Mouse (Mus musculus) T-cell, adult 66 days (primary cell): Measurements from ENCODE around the gene Tipin. TPM values are rescaled to one million over a fixed set of nuclear protein-coding genes. Genes with fewer than 3 reads are reported as not detected.

ENCODE experiments used
- total RNA-seq, 2 experiments: library from RNA; stranded (reverse); gene quantifications; 3 replicates in 1 of 2; 4 replicates in 1 of 2; pipeline ENCODE4 v1.2.4; 2023

Gene Tipin
- 10 to 100 TPM; 19.6 to 20.3 TPM for total RNA-seq

DNA sequence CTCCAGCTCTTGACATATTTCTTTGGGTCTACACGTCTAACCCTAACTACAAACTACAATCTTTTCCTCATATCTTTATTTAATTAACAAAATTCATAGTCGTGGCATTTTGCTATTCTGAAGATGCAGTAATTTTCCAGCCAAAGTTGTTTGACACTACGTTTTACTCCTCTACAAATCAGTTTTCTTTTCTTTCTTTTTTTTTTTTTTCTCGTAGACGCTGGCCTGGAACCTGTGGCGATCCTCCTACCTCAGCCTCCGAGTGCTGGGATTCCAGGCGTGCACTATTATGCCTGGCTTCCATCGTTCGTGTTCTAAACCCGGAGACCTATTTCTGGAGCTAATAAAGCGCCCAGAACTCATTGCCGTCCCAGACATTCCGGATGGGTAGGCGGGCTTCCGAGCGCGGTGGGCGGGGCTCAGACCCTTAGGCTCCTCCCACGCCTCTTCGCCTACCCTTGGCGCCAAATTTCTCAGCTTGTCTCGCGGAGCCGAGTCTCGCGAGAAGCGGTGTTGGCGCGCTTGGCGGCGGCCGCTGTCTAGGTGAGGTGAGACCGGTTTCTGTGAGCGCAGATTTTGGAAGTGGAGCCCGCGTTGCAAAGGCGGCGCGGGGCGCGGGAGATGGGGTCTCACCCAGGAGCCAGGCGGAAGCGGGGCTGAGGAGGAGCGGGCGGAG is at the start of gene Tipin:
Tipin (plus strand) TSS at position 477 of the 676 bp plus-strand sequence.

DNA sequence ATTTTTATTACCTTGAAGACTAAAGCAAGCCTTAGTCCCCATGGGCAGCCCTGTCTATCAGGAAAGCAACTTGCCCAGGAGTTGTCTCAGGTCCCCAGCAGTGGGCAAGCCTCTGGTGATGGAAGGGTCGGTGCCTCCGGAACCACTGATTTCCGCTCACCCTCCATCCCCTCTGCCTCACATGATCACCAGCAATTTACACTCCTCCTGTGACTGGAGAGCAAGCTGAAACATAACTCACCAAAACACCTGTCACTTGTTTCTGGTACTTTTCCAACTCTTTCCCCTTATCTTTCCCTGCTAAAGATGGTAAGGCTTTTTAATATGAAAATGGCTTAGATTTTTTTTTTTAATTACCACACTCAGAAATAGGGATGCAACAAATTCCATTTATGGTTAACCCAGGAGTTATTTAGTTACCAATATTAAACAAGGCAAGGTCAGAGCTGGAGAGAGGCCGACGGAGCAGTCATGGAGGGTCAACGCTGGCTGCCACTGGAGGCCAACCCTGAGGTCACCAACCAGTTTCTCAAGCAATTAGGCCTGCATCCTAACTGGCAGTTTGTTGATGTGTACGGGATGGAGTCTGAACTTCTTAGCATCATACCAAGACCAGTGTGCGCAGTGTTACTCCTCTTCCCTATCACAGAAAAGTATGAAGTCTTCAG is 46.5 kb upstream of the Tipin start, which contains the start of gene Uchl4:
Uchl4 (plus strand) TSS at position 434 of the 668 bp plus-strand sequence.

DNA sequence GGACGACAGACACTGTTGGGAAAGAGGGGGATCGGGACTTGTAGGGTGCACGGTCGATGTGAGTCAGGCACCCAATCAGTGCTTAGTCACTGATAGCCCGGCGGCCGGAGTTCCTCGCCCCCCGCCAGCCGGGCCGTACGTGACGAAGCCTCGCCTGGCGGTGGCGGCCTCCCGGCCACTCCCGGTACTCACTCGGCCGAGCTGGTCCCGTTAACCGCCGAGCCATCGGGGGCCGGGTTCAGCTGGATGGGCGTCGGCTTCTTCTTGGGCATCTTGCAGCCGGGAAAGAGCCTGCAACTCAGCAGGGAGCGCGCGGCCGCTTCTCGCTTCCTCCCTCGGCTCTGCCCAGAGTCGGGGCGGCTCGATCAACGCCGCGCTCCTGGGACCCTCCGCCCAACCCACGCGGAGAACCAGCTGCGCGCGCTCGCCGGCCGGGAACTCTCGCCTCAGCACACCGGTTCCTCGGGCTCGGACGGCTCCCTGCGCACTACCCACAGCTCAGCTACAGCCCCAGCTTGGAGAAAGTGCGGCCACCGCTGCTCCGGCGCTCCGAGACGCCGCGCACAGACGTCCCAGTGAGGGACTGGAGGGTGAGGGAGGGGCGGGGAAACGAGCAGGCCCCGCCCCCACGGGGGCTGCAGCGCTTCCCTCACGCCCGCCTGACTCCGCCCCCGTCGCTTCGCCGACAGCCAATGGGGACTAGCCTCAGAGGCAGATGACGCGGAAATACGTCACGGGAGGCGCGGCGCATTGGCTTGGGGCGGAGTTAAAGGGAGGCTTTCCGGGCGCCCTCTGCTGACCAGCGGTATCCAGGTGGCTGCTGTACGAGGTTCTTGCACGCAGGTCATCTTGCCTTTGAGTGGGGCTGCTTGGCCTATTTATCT is 28.1 kb upstream of the Tipin start, which contains the start of gene Map2k1:
Map2k1 (minus strand) TSS at position 611 of the 884 bp plus-strand sequence.

DNA sequence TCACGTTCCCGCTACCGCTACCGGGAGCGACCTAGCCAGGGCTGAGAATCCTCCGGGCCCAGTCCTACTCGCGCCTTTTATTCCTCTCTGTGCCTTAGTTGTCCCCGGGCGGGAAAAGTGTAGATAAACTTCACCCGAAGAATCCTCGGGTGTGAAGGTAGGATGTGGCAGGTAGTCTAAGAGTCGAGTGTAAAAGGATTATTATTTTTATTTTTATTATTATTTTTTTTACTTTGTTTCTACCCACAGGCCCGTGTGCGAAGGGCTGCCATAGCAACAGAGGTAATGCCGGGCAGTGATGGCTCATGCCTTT is 59.8 kb downstream of the Tipin start, which contains the start of gene Dis3l:
Dis3l (minus strand) TSS at position 35 of the 313 bp plus-strand sequence.

Other genes with a start within 250 kb of the Tipin start
- not detected for gene Lctl, start 164.4 kb upstream of the Tipin start, total RNA-seq
- gene Zwilch, start 108.5 kb upstream of the Tipin start, total RNA-seq: 1 to 10 TPM; 5.1 to 5.6 TPM
- gene Rpl4, start 108.2 kb upstream of the Tipin start, total RNA-seq: 1,000 to 10,000 TPM; 2,323 to 2,447 TPM
- 10 to 100 TPM; 23.2 to 31.4 TPM for gene Snapc5, start 102.3 kb upstream of the Tipin start, total RNA-seq
- 1 to 10 TPM; 2.5 to 3.0 TPM for gene Uchl4, start 46.4 kb upstream of the Tipin start, total RNA-seq
- 10 to 100 TPM; 54.7 TPM for gene Map2k1, start 27.9 kb upstream of the Tipin start, total RNA-seq
- 10 to 100 TPM; 21.8 to 25.7 TPM for gene Dis3l, start 59.7 kb downstream of the Tipin start, total RNA-seq
- 1 to 10 TPM in 1 of 2 experiments, under 1 TPM in 1; 0.93 to 1.3 TPM for gene Megf11, start 104.0 kb downstream of the Tipin start, total RNA-seq